Mouse (Mus musculus) brain, embryonic 14.5 days (tissue): ENCODE data around the gene Scn5a. TPM values are rescaled to one million over a fixed set of nuclear protein-coding genes. Genes with fewer than 3 reads are reported as not detected.

ENCODE experiments used
- DNase-seq: peaks from one replicate; pipeline ENCODE4 v3.0.0-alpha.2; 2011; ENCODE audit warnings: low read depth
- CTCF ChIP-seq: fragments of 200-500 bp; IDR thresholded peaks from 2 replicates; pipeline ENCODE4 v1.5.1; 2012; ENCODE audit warnings: inconsistent platforms, mild to moderate bottlenecking, moderate library complexity, borderline replicate concordance; ENCODE audit not compliant: insufficient read depth, insufficient read length; ENCODE audit errors: extremely low read depth
- POLR2A ChIP-seq: fragments of 200-500 bp; IDR thresholded peaks from 2 replicates; pipeline ENCODE4 v1.6.1; 2012; ENCODE audit warnings: mild to moderate bottlenecking, inconsistent platforms, borderline replicate concordance; ENCODE audit not compliant: poor library complexity, insufficient read depth, insufficient read length, severe bottlenecking; ENCODE audit errors: extremely low read depth
- polyA plus RNA-seq: library from polyadenylated mRNA; depleted of rRNA; stranded (reverse); fragments of >200 nt; gene quantifications from 2 replicates; pipeline ENCODE4 v1.2.3, GENCODE M21; 2012

Scn5a gene
- polyA plus RNA-seq, 1 experiment = 0.97 TPM

GRCm38 (mm10) chr9:119498247-119498607, 80.6 kb downstream of the Scn5a start:
- TF ChIP-seq CTCF = no peak
- no peak for TF ChIP-seq POLR2A
- no peak for DNase-seq

GRCm38 (mm10) chr9:119497546-119498246, 81.1 kb downstream of the Scn5a start:
- no peak for TF ChIP-seq POLR2A
- TF ChIP-seq CTCF = no peak
- DNase-seq = no peak

GRCm38 (mm10) chr9:119496960-119497359, 81.9 kb downstream of the Scn5a start:
- TF ChIP-seq POLR2A (no peak), CTCF (no peak)
- no peak for DNase-seq

GRCm38 (mm10) chr9:119496354-119496753, 82.5 kb downstream of the Scn5a start:
- no peak for TF ChIP-seq CTCF
- TF ChIP-seq POLR2A = no peak
- no peak for DNase-seq

GRCm38 (mm10) chr9:119484868-119485267, 93.9 kb downstream of the Scn5a start:
- TF ChIP-seq POLR2A (no peak), CTCF (no peak)

DNA sequence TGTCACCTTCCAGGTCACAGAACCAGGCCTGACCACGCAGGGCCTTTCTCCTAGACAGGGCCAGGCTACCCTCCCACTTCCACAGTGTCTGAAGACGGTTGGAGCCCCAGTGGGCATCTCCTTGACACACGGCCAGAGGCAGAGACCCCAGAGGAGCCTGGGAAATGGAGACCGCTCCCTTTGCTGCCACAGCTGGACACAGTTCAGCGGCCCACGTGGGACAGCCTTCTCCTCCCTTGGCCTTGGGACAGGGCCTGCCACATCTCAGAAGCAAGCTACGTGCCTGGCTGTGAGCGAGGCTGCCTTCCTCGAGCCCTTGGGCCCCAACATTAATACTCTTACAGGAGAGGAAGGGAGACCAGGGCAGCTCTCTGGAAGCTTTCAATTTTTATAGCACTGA, 94.4 kb downstream of the Scn5a start:
- no peak for DNase-seq
- TF ChIP-seq CTCF (no peak), POLR2A (no peak)

More at GRCm38 (mm10) chr9:119484868-119485267, 93.9 kb downstream of the Scn5a start:
- no peak for DNase-seq

DNA sequence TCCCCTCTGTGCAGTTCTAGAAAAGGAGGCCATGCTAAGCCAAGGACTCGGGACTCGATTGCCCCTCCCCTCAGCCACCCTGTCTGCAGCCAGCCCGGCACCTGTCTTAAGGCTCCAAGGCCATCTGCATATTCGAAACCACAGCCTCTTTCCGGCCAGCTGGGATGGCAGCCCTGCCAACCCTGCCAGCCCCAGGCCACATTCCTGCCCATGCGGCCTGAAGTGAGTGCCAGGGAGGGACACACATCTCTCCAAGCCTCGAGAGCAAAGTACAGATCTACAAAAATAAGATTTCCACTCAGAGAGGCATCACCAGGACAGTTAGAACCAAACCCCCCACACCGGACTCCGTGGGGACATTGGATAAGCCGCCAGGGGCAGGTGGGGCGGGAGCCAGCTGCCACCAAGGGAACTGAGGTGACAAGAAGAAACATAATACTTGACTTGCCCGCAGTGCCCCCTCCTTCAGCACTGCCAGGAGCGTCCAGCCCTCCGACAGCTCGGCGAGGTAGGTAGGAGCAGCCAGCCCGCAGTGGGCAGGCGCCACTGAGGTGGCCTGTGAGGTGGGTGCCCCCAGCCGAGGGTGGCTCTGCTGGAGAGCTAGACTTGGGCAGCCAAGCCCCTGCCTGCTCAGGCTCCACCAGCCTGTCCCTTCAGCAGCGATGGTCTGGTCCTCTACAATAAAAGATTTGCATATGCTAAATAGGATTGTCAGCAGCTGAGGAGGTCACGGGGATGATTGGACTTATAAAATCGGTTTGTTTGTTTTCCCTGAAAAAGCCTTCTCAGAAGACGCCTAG, 95.1 kb downstream of the Scn5a start:
- DNase-seq = peak; percentile 48
- no peak for TF ChIP-seq CTCF
- TF ChIP-seq POLR2A = no peak

GRCm38 (mm10) chr9:119481612-119482011, 97.2 kb downstream of the Scn5a start:
- no peak for TF ChIP-seq POLR2A
- TF ChIP-seq CTCF = no peak
- no peak for DNase-seq

- DNase-seq = no peak
- no peak for TF ChIP-seq POLR2A
- TF ChIP-seq CTCF = no peak
These were observed 99.5 kb downstream of the Scn5a start for GRCm38 (mm10) chr9:119479297-119479696.

DNA sequence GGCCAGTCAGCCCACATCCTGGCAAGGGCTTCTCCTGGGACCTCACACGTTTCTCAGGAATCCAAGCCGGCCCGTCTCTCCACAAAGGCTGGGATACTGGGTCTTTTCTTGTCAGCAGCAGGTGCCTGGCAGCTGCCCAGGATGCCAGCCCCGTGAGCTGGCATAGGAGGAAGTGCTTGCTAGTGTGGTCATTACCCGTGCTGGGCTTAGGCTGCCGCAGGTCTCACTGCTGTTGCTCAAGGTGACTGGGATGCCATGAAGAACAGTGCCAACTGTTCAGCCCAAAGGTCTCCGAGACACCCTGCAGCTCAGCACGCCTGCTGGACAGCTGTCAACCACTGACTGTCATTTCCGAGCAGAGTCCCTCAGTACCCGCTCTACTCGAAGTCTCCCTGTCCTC, 100.5 kb downstream of the Scn5a start:
- TF ChIP-seq POLR2A = no peak
- no peak for TF ChIP-seq CTCF
- peak; percentile 66 for DNase-seq

GRCm38 (mm10) chr9:119477754-119478153, 101.1 kb downstream of the Scn5a start:
- DNase-seq = no peak
- TF ChIP-seq CTCF (no peak), POLR2A (no peak)

GRCm38 (mm10) chr9:119474717-119475611, 103.9 kb downstream of the Scn5a start:
- TF ChIP-seq CTCF (no peak), POLR2A (no peak)
- DNase-seq = no peak
